ENCODE assay signal across 20 mouse cellular contexts in the genomic region with DNA sequence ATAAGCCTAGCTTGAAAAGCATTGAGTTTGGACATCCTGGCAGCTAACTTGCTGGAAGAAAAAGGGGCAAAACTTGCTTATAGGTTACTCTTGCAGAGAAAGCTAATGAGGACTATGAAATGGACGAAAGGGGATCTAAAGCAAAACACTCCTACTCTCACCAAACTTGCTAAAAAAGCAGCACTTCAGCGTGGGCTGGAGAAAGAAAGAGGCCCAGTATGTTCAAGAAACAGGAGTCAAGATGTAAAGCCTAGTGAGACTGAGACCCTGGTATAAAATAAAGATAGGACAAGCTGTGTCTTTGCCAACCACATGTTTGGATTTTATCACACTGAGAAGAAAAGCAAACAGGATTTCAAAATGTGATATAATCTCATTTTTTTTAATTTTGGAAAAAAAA.
"Had no signal": no experiment of that assay in that cellular context is flagged by ENCODE, and none has a peak within 500 bp of the region (broad histone marks: within the 10 kb centered on the region; RNA-seq: fewer than 3 reads in every experiment).

No protein-coding gene starts in this region.

- DNase-seq: liver, embryonic 13.5 days; liver, postnatal 0 days; lung, adult 2 months; lung, postnatal 14 days; lung, postnatal 36 days; midbrain, embryonic 14.5 days; retina, postnatal 1 day; right cerebral cortex, postnatal 14 days; spleen, adult 18-20 months; thymus, adult 18-20 months; thymus, postnatal 14 days; thymus, postnatal 36 days had no signal

- H3K4me2 ChIP-seq: liver, embryonic 13.5 days; liver, embryonic 15.5 days; lung, embryonic 15.5 days; midbrain, embryonic 12.5 days; neural tube, embryonic 12.5 days had no signal

- H3K27ac ChIP-seq: liver, embryonic 13.5 days; liver, embryonic 15.5 days; lung, embryonic 15.5 days; macrophage; midbrain, embryonic 12.5 days; neural tube, embryonic 12.5 days had no signal

- H3K9me3 ChIP-seq: liver, embryonic 13.5 days; lung, embryonic 15.5 days; midbrain, embryonic 12.5 days; neural tube, embryonic 12.5 days had no signal

- H3K9ac ChIP-seq: liver, embryonic 13.5 days; liver, embryonic 15.5 days; liver, postnatal 0 days; lung, embryonic 15.5 days; midbrain, embryonic 12.5 days; neural tube, embryonic 12.5 days had no signal

- H3K4me1 ChIP-seq: liver, embryonic 13.5 days; liver, embryonic 15.5 days; lung, embryonic 15.5 days; megakaryocyte, embryonic 14.5 days; midbrain, embryonic 12.5 days; neural tube, embryonic 12.5 days had no signal

- H3K27me3 ChIP-seq: liver, embryonic 13.5 days; liver, embryonic 15.5 days; lung, embryonic 15.5 days; megakaryocyte, embryonic 14.5 days; midbrain, embryonic 12.5 days; neural tube, embryonic 12.5 days had no signal

- H3K36me3 ChIP-seq: liver, embryonic 13.5 days; liver, embryonic 15.5 days; lung, embryonic 15.5 days; midbrain, embryonic 12.5 days; neural tube, embryonic 12.5 days had no signal

- ATAC-seq: liver, postnatal 0 days; lung, postnatal 0 days; midbrain, embryonic 16.5 days had no signal

- H3K4me3 ChIP-seq: liver, embryonic 13.5 days; liver, embryonic 15.5 days; lung, embryonic 15.5 days; megakaryocyte, embryonic 14.5 days; midbrain, embryonic 12.5 days; neural tube, embryonic 12.5 days had no signal
